Mouse (Mus musculus) brain, embryonic 14.5 days (tissue): ENCODE results near the gene Mmrn2.

Source experiments
- CTCF ChIP-seq: fragments of 200-500 bp; IDR thresholded peaks from 2 replicates; pipeline ENCODE4 v1.5.1; 2012; ENCODE audit warnings: inconsistent platforms, mild to moderate bottlenecking, moderate library complexity, borderline replicate concordance; ENCODE audit not compliant: insufficient read depth, insufficient read length; ENCODE audit errors: extremely low read depth
- POLR2A ChIP-seq: fragments of 200-500 bp; IDR thresholded peaks from 2 replicates; pipeline ENCODE4 v1.6.1; 2012; ENCODE audit warnings: mild to moderate bottlenecking, inconsistent platforms, borderline replicate concordance; ENCODE audit not compliant: poor library complexity, insufficient read depth, insufficient read length, severe bottlenecking; ENCODE audit errors: extremely low read depth

DNA sequence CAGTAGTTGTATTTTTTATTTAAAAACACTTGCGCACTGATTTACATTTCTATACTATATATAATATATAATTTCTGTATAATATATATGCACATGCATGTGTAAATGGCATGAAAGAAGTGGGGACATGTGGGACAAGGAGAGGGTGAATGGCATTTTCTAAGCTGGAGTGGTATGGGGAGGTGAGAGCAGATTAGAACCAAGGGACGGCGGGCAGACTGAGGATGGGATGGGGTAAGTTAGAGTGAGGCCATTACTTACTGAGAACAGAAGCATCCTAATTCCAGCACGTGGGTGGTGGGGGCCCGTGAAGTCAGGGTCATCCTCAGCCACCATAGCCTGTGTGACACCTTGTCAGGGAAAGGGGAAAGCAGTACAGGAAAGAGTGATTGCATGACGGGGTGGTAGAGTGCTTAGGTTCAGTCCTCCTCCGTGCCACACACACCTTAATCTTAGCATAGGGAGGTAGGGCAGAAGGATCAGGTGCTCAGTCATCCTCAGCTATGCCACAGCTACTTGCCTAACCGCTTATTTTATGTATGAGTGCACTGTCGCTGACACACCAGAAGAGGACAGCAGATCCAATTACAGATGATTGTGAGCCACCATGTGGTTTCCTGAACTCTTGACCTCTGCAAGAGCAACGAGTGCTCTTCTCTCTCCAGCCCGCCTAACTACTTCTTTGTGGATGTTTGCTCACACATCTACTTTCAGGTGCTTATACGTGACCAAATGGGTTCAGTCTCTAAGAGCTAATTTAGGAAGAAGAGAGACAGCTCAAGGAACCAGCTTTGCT is 29.3 kb upstream of the Mmrn2 start:
- no peak for TF ChIP-seq POLR2A
- TF ChIP-seq CTCF: no peak
